Mouse (Mus musculus): ENCODE measurements around the gene Gng5. TPM values are rescaled to one million over a fixed set of nuclear protein-coding genes. Genes with fewer than 3 reads are reported as not detected.

Gng5 gene
- total RNA-seq, 2 experiments from 2014 or later: 44.8 to 53.1 TPM

- no peak for DNase-seq
Measured at GRCm38 (mm10) chr3:146543632-146544031, 44.0 kb downstream of the Gng5 start.

- no peak for DNase-seq
Measured at GRCm38 (mm10) chr3:146554816-146555215, 55.2 kb downstream of the Gng5 start.

Other genes with a start within 250 kb of the Gng5 start
- gene Ssx2ip, start 95.2 kb upstream of the Gng5 start, total RNA-seq (2021): 100 to 1,000 TPM; 104 to 108 TPM
- 1 to 10 TPM; 7.1 to 8.7 TPM for gene Ctbs, start 50.0 kb upstream of the Gng5 start, total RNA-seq (2021)
- gene Spata1, start 54 bp upstream of the Gng5 start, total RNA-seq (2021): 1 to 10 TPM; 2.8 to 3.3 TPM
- gene Rpf1, start 21.6 kb downstream of the Gng5 start, total RNA-seq (2021): 10 to 100 TPM; 18.0 to 18.2 TPM
- gene Uox, start 70.6 kb downstream of the Gng5 start, total RNA-seq (2021): under 1 TPM; 0.18 to 0.25 TPM
- gene Dnase2b, start 115.8 kb downstream of the Gng5 start, total RNA-seq (2021): not detected
- not detected for gene 4930503B20Rik, start 151.5 kb downstream of the Gng5 start, total RNA-seq (2021)
- not detected for gene Samd13, start 185.8 kb downstream of the Gng5 start, total RNA-seq (2021)

Data from layer of hippocampus, postnatal 36 days (tissue).